ENCODE assay signal across 23 mouse cellular contexts in the genomic region with DNA sequence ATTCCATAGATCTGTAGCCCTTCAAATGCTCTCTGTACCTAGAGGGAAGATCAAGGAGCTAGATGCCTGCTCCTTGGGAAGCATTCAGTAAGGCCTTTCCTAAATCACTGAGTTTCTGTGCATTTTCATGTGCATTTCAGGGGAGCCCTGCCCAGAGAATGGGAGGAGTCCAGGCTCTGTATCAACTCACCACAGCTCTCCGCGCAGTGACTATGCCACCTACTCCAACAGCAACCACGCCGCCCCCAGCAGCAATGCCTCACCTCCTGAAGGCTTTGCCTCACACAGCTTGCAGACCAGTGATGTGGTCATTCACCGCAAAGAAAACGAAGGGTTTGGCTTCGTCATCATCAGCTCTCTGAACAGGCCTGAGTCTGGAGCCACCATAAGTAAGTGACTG.
A peak's percentile ranks its signal among the peaks of the same experiment; 100 is the strongest.
DNase-seq lines count a peak whose midpoint lies in the region; ATAC-seq and TF ChIP-seq lines count a peak whose summit lies in the region.
"Had no signal": no experiment of that assay in that cellular context is flagged by ENCODE, and none has a peak within 500 bp of the region (broad histone marks: within the 10 kb centered on the region; RNA-seq: fewer than 3 reads in every experiment).

No protein-coding gene starts in this region.

- WGBS in forebrain, embryonic 13.5 days = 98% methylated on average over 7 of the region's 7 CpGs
- WGBS in midbrain, embryonic 10.5 days = 99% methylated on average over 7 of the region's 7 CpGs

- H3K4me1 ChIP-seq in forebrain, embryonic 13.5 days = no peaks in the 10 kb centered on the region; the same call in 1 of the 2 replicates
- peaks cover 9% of the 10 kb centered on the region for H3K4me1 ChIP-seq in midbrain, embryonic 10.5 days
- H3K4me1 ChIP-seq: hindbrain, embryonic 12.5 days; limb, embryonic 12.5 days; liver, embryonic 15.5 days; midbrain, embryonic 15.5 days; neural tube, embryonic 12.5 days had no signal

- no peaks in the 10 kb centered on the region for H3K27me3 ChIP-seq in myocyte (ENCODE audit: control insufficient read depth, insufficient read depth, insufficient read length)
- no peaks in the 10 kb centered on the region for H3K27me3 ChIP-seq in forebrain, embryonic 13.5 days
- H3K27me3 ChIP-seq in midbrain, embryonic 10.5 days (ENCODE audit: low read depth, poor library complexity, severe bottlenecking) = peaks cover 41% of the 10 kb centered on the region
- H3K27me3 ChIP-seq: hindbrain, embryonic 12.5 days; limb, embryonic 12.5 days; liver, embryonic 15.5 days; midbrain, embryonic 15.5 days; neural tube, embryonic 12.5 days had no signal

- no peaks in the 10 kb centered on the region for H3K9me3 ChIP-seq in forebrain, embryonic 13.5 days (replicated peaks)
- no peaks in the 10 kb centered on the region for H3K9me3 ChIP-seq in midbrain, embryonic 10.5 days (replicated peaks)
- H3K9me3 ChIP-seq: hindbrain, embryonic 12.5 days; limb, embryonic 12.5 days; liver, embryonic 15.5 days; midbrain, embryonic 15.5 days; neural tube, embryonic 12.5 days had no signal

- TF ChIP-seq CTCF in layer of hippocampus, adult 2 months (conservative IDR thresholded peaks at IDR 0.05) = no peak

- no peak overlapping the region for H3K4me3 ChIP-seq in layer of hippocampus, adult 2 months
- H3K4me3 ChIP-seq in myocyte = no peak overlapping the region
- no peak overlapping the region for H3K4me3 ChIP-seq in forebrain, embryonic 13.5 days
- H3K4me3 ChIP-seq in midbrain, embryonic 10.5 days = no peak overlapping the region
- H3K4me3 ChIP-seq: hindbrain, embryonic 12.5 days; limb, embryonic 12.5 days; liver, embryonic 15.5 days; midbrain, embryonic 15.5 days; neural tube, embryonic 12.5 days had no signal

- no peaks in the 10 kb centered on the region for H3K79me2 ChIP-seq in myocyte (ENCODE audit: control insufficient read depth, insufficient read depth)

- peak overlapping the region; percentile 44 for H3K4me2 ChIP-seq in myocyte (ENCODE audit: low read depth)
- no peak overlapping the region for H3K4me2 ChIP-seq in forebrain, embryonic 13.5 days
- H3K4me2 ChIP-seq: heart, embryonic 11.5 days; hindbrain, embryonic 12.5 days; limb, embryonic 12.5 days; liver, embryonic 15.5 days; lung, embryonic 14.5 days; midbrain, embryonic 15.5 days; neural tube, embryonic 12.5 days had no signal

- no peak overlapping the region for H3K9ac ChIP-seq in forebrain, embryonic 13.5 days
- H3K9ac ChIP-seq: hindbrain, embryonic 12.5 days; limb, embryonic 12.5 days; liver, embryonic 15.5 days; lung, embryonic 14.5 days; midbrain, embryonic 15.5 days; neural tube, embryonic 12.5 days had no signal

- no peak for ATAC-seq in forebrain, embryonic 13.5 days
- ATAC-seq: forebrain, embryonic 14.5 days; intestine, embryonic 16.5 days; midbrain, embryonic 15.5 days had no signal

- DNase-seq in layer of hippocampus, adult 2 months (ENCODE audit: low spot score in 2 of 2) = no peak
- no peak for DNase-seq in layer of hippocampus, adult 11-12 months (ENCODE audit: low spot score)
- peak; percentile 51 for DNase-seq in right cerebral cortex, adult 18-20 months
- no peak for DNase-seq in right cerebral cortex, postnatal 4 days
- peak; percentile 34 to 40 for DNase-seq in right cerebral cortex, postnatal 36 days (ENCODE audit: low spot score in 2 of 2)
- DNase-seq in midbrain, embryonic 10.5 days (ENCODE audit: low spot score) = no peak
- DNase-seq: cerebellum, adult 8-10 months; cerebellum, postnatal 25 days; heart, postnatal 36 days; kidney, adult 8-10 months; kidney, postnatal 14 days; lung, embryonic 14.5 days; lung, postnatal 14 days had no signal

- peak overlapping the region; percentile 89 for H3K27ac ChIP-seq in layer of hippocampus, adult 2 months
- H3K27ac ChIP-seq in forebrain, embryonic 13.5 days = no peak overlapping the region
- no peak overlapping the region for H3K27ac ChIP-seq in midbrain, embryonic 10.5 days (replicated peaks)
- H3K27ac ChIP-seq: hindbrain, embryonic 12.5 days; limb, embryonic 12.5 days; liver, embryonic 15.5 days; midbrain, embryonic 15.5 days; neural tube, embryonic 12.5 days had no signal

- no peak for TF ChIP-seq POLR2A in myocyte (IDR thresholded peaks at IDR 0.05; ENCODE audit: insufficient read length, low read depth)

- H3K36me3 ChIP-seq in myocyte (ENCODE audit: control insufficient read depth, insufficient read depth) = no peaks in the 10 kb centered on the region
- peaks cover 8% of the 10 kb centered on the region; the same call in 1 of the 2 replicates for H3K36me3 ChIP-seq in forebrain, embryonic 13.5 days (ENCODE audit: poor library complexity, severe bottlenecking)
- H3K36me3 ChIP-seq in midbrain, embryonic 10.5 days = no peaks in the 10 kb centered on the region
- H3K36me3 ChIP-seq: hindbrain, embryonic 12.5 days; limb, embryonic 12.5 days; liver, embryonic 15.5 days; neural tube, embryonic 12.5 days had no signal

- no peak overlapping the region for H3ac ChIP-seq in myocyte (ENCODE audit: control insufficient read depth, insufficient read length)

TF ChIP-seq in myocyte, 11 proteins besides CTCF, POLR2A, EP300 and RAD21:
- TF ChIP-seq CEBPB (IDR thresholded peaks at IDR 0.05; ENCODE audit: insufficient read depth, poor library complexity, severe bottlenecking) (no peak), TCF12 (IDR thresholded peaks at IDR 0.05; ENCODE audit: insufficient read depth, poor library complexity, severe bottlenecking) (no peak), POLR2AphosphoS2 (IDR thresholded peaks at IDR 0.05; ENCODE audit: insufficient read length, low read depth) (no peak), MYOD1 (IDR thresholded peaks at IDR 0.05; ENCODE audit: control insufficient read depth in 1 of 3, insufficient read length in 2 of 3, low read depth in 2 of 3) (no peak), TCF3 (IDR thresholded peaks at IDR 0.05; ENCODE audit: insufficient read length, low read depth) (no peak)

Comparison
In these comparisons a context has a peak if more than half of its experiments do, and no peak if none do; other contexts are left out.
1. DNase-seq: peak in right cerebral cortex, adult 18-20 months (single experiment) and right cerebral cortex, postnatal 36 days (2 of 2); none in layer of hippocampus, adult 2 months (0 of 2), layer of hippocampus, adult 11-12 months (single experiment), right cerebral cortex, postnatal 4 days (single experiment) and midbrain, embryonic 10.5 days (single experiment).